Mouse (Mus musculus) splenic B cell, adult 2 months (primary cell): ENCODE data around the gene Zscan12.

Source experiments
- DNase-seq: peaks from one replicate; pipeline ENCODE4 v3.0.0-alpha.2; 2011; ENCODE audit warnings: low read depth, low spot score
- H3K27me3 ChIP-seq: 2 replicates; pipeline ENCODE4 v1.6.1; 2012; ENCODE audit warnings: mild to moderate bottlenecking, low read length, moderate library complexity, mixed read lengths; ENCODE audit not compliant: control insufficient read depth, poor library complexity, insufficient read depth, severe bottlenecking
- H3K36me3 ChIP-seq: 2 replicates; pipeline ENCODE4 v1.6.1; 2012; ENCODE audit warnings: mild to moderate bottlenecking, low read length, moderate library complexity, mixed read lengths; ENCODE audit not compliant: control insufficient read depth, poor library complexity, insufficient read depth, severe bottlenecking

Gene Zscan12

GRCm38 (mm10) chr13:21415750-21416149 lies 53.1 kb downstream of the Zscan12 start:
- no peak for DNase-seq
- H3K27me3 ChIP-seq, result no peaks in the 10 kb centered on the region; the same call in 1 of the 2 replicates
- H3K36me3 ChIP-seq, result no peaks in the 10 kb centered on the region

- DNase-seq, result no peak
Observed at GRCm38 (mm10) chr13:21417298-21418010, 54.8 kb downstream of the Zscan12 start.

GRCm38 (mm10) chr13:21418865-21419264 lies 56.2 kb downstream of the Zscan12 start:
- no peak for DNase-seq
- H3K27me3 ChIP-seq, result no peaks in the 10 kb centered on the region
- no peaks in the 10 kb centered on the region for H3K36me3 ChIP-seq

More at GRCm38 (mm10) chr13:21417298-21418010, 54.8 kb downstream of the Zscan12 start:
- no peaks in the 10 kb centered on the region for H3K36me3 ChIP-seq
- no peaks in the 10 kb centered on the region for H3K27me3 ChIP-seq
